Comparison of ENCODE assay signal across 8 mouse cellular contexts in the genomic region with DNA sequence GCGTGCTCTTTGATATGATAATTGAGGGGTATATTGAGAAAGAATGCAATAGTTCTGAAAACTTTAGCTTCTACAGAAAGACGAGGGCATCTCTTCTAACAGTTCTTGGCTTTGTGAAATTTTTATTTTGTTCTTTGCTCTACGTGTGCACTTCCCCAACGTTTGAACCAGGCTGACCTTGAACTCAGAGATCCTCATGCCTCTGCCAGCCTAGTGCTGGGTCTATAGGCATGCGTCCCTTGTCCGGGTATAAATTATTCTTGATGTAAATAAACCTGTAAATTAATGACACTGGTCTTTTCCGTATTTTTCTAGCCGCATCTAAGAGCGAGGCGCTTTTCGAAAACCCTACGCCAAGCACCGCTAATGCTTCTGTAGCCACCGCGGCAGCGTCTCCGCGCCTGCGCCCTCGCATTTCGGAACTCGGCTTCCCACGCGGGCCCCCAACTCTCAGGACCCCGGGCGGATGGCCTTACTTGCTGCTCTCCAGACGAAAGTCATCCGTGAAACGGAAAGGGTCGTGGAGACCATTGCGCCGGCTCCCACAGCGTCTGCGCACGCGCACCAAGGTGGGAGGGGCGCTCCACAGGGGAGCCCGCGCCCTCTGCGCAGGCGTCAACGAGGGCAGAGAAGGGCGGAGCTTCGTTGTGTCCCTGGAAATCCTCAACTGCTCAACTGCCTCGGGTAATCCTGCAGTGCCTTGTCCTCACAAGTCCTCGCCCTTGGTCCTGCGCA. TPM values are rescaled to one million over a fixed set of nuclear protein-coding genes. Genes with fewer than 3 reads are reported as not detected.
A peak's percentile ranks its signal among the peaks of the same experiment; 100 is the strongest.
DNase-seq lines count a peak whose midpoint lies in the region; ATAC-seq and TF ChIP-seq lines count a peak whose summit lies in the region.

A gene (minus strand): TSS at position 587 of the 735 bp plus-strand sequence.

- peak within 1 kb of the TSS; percentile 92 for H3K27ac ChIP-seq in cortical plate, adult 2 months (ENCODE audit: insufficient read depth, low read length)

- peaks cover 4% of the 10 kb centered on the region for H3K27me3 ChIP-seq in megakaryocyte, embryonic 14.5 days (replicated peaks)

- TF ChIP-seq POLR2A in cortical plate, adult 2 months (IDR thresholded peaks at IDR 0.05; ENCODE audit: extremely low read depth, insufficient read depth, low read length) = peak; percentile 84

- peaks cover 2% of the 10 kb centered on the region; the same call in 1 of the 2 replicates for H3K4me1 ChIP-seq in cortical plate, adult 2 months (ENCODE audit: control insufficient read depth, insufficient read depth, low read length)
- peaks cover 21% of the 10 kb centered on the region for H3K4me1 ChIP-seq in megakaryocyte, embryonic 14.5 days

- TF ChIP-seq CTCF in cortical plate, adult 2 months (IDR thresholded peaks at IDR 0.05; ENCODE audit: extremely low read depth, insufficient read depth, low read length) = no peak

- peaks cover 30% of the 10 kb centered on the region for H3K36me3 ChIP-seq in megakaryocyte, embryonic 14.5 days (replicated peaks; ENCODE audit: low read length)

- no peaks in the 10 kb centered on the region for H3K9me3 ChIP-seq in megakaryocyte, embryonic 14.5 days

- H3K4me3 ChIP-seq in cortical plate, adult 2 months (ENCODE audit: insufficient read depth, low read length) = peak within 1 kb of the TSS; percentile 91
- peak within 1 kb of the TSS; percentile 95 for H3K4me3 ChIP-seq in megakaryocyte, embryonic 14.5 days (replicated peaks)

- peak; percentile 83 to 85 for DNase-seq in gastrocnemius, adult 8-10 months (ENCODE audit: low spot score in 2 of 2)
- DNase-seq in hindlimb bud, embryonic 11.5 days (ENCODE audit: extremely low spot score, low read depth, low spot score) = peak; percentile 83
- DNase-seq in left cerebral cortex, adult 8-10 months (ENCODE audit: low spot score in 2 of 2) = peak; percentile 85 to 95
- peak; percentile 93 to 94 for DNase-seq in right cerebral cortex, postnatal 10 days (ENCODE audit: low spot score in 2 of 2)
- DNase-seq in urinary bladder, postnatal 25 days (ENCODE audit: low spot score) = peak; percentile 93

- ATAC-seq in activated CD4-positive, CD25-positive, alpha-beta regulatory T cell, adult 4 months = peak; percentile 89

RNA-seq across cellular contexts. Expression of the gene that starts here (rescaled TPM):
- 10 to 100 TPM; 73.5 to 84.1 TPM for polyA plus RNA-seq in activated CD4-positive, CD25-positive, alpha-beta regulatory T cell, adult 4 months (2017; shearing (Covaris generic))
- 71.9 and 72.0 TPM in 2 replicates for polyA plus RNA-seq in cortical plate, adult 2 months (2012; rRNA removed)
- 10 to 100 TPM; 40.2 to 44.1 (median 42.4) TPM for total RNA-seq in gastrocnemius, adult 8-10 months (2022)
- 10 to 100 TPM; 45.8 to 54.6 (median 51.3) TPM for total RNA-seq in left cerebral cortex, adult 8-10 months (2022)
- polyA plus RNA-seq in megakaryocyte, embryonic 14.5 days (2012; ENCODE audit: insufficient read depth, low replicate concordance) = 1.8 TPM in 1 of 2 replicates, not detected in the other

Comparison
In these comparisons a context has a peak if more than half of its experiments do, and no peak if none do; other contexts are left out.
1. Peak in every context shown above with its lines: DNase-seq, ATAC-seq, H3K4me3 ChIP-seq and H3K27ac ChIP-seq.
2. RNA of the gene that starts here (polyA plus RNA-seq): 73.5 to 84.1 TPM in activated CD4-positive, CD25-positive, alpha-beta regulatory T cell, adult 4 months and 71.9 to 72.0 TPM in cortical plate, adult 2 months; 1.8 TPM in megakaryocyte, embryonic 14.5 days; every median in the first group is over 10 times any median in the second.